Mouse (Mus musculus): ENCODE data around the gene Spert. TPM values are rescaled to one million over a fixed set of nuclear protein-coding genes. Genes with fewer than 3 reads are reported as not detected.
A peak's percentile ranks its signal among the peaks of the same experiment; 100 is the strongest.

The Spert gene
- polyA plus RNA-seq, 2 experiments, result not detected

DNA sequence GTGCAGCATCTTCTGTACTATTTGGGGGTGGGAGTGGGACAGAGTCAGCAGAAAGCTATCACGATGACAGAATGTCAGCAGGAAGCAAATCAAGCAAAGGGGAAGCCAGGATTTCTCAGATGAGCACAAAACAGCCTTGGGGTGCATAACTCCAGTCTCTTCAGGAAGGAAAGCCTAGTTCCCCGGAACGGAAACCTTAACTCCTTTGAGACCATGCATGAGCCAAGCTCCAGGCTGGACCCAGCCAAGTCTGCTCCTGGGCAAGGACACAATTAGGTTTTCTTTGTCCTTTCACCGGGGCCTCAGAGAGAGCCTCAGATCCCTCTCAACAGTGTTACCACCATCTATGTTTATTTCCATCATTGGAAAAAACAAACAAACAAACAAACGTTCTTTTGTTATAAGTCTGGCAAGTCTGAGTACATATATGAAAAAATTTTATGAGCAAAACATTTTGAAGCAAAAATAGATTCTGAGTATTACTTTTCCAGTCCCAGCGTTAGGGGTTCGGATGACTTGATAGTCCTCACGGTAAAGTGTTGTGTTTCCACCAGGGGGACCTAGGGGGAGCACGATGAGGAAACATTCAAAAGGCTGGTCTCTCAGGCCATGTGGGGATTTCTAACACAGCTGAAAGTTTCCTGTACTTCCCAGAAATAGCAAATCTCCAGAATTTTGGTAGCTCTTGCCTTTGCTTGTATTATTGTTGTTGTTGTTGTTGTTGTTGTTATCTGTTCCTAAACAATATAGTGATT lies 31.2 kb downstream of the Spert start:
- DNase-seq (ENCODE audit: low read depth in 3 of 3, low spot score in 3 of 3) (no peak), ATAC-seq (ENCODE audit: insufficient read depth) (no peak)
- H3K9ac ChIP-seq (replicated peaks), result no peak overlapping the region
- peaks cover 0 to 2% of the 10 kb centered on the region in 2 experiments; a peak in 1 of 4 replicates for H3K4me1 ChIP-seq (replicated peaks; ENCODE audit: control insufficient read depth in 2 of 2, insufficient read depth in 2 of 2, low read length in 1 of 2)
- H3K27ac ChIP-seq, result no peak overlapping the region
- TF ChIP-seq CTCF (IDR thresholded peaks at IDR 0.05; ENCODE audit: low read depth), result peak; percentile 26
- TF ChIP-seq EP300 (IDR thresholded peaks at IDR 0.05; ENCODE audit: low read depth), result no peak
- H3K9me3 ChIP-seq (ENCODE audit: control insufficient read depth, low read length), result no peaks in the 10 kb centered on the region
- no peaks in the 10 kb centered on the region for H3K36me3 ChIP-seq (replicated peaks; ENCODE audit: control insufficient read depth, insufficient read depth, low read depth)
- H3K4me3 ChIP-seq (ENCODE audit: insufficient read depth in 1 of 2, low read depth in 2 of 2, low read length in 2 of 2), result no peak overlapping the region
- H3K4me2 ChIP-seq (ENCODE audit: low read depth), result no peak overlapping the region
- WGBS (ENCODE audit: insufficient replicate concordance), result 36% methylated on average over 9 of the region's 9 CpGs
- no peaks in the 10 kb centered on the region for H3K27me3 ChIP-seq (ENCODE audit: control insufficient read depth, insufficient read depth, low read length)

DNA sequence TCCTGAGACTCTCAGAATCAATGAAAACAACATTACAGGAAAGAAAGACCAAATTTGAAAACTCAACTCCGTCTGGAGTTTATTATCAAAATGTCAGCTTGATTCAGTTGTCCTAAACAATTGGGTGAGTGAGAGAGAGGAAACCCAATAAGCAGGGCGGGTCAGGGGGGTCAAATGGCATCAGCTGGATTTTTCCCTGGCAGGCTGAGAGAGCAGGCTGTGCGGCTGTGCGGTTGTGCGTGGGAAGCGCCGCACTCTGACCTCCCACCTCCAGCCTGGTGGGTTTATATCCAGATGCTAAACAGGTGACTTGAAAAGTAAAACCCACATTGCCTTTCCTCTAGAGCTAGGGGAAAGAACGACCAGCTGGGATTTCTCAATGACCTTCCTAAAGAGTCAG lies 51.2 kb downstream of the Spert start:
- H3K4me2 ChIP-seq (ENCODE audit: low read depth), result no peak overlapping the region
- no peak for DNase-seq (ENCODE audit: low read depth in 3 of 3, low spot score in 3 of 3)
- H3K4me1 ChIP-seq (replicated peaks; ENCODE audit: control insufficient read depth in 2 of 2, insufficient read depth in 2 of 2, low read length in 1 of 2), result peaks cover 0 to 17% of the 10 kb centered on the region in 2 experiments; a peak in 3 of 4 replicates
- H3K4me3 ChIP-seq (ENCODE audit: insufficient read depth in 1 of 2, low read depth in 2 of 2, low read length in 2 of 2), result no peak overlapping the region
- no peaks in the 10 kb centered on the region for H3K9me3 ChIP-seq (ENCODE audit: control insufficient read depth, low read length)
- no peak overlapping the region for H3K27ac ChIP-seq
- ATAC-seq (ENCODE audit: insufficient read depth), result no peak
- no peaks in the 10 kb centered on the region for H3K36me3 ChIP-seq (replicated peaks; ENCODE audit: control insufficient read depth, insufficient read depth, low read depth)
- TF ChIP-seq CTCF (IDR thresholded peaks at IDR 0.05; ENCODE audit: low read depth) (no peak), EP300 (IDR thresholded peaks at IDR 0.05; ENCODE audit: low read depth) (no peak)
- no peaks in the 10 kb centered on the region for H3K27me3 ChIP-seq (ENCODE audit: control insufficient read depth, insufficient read depth, low read length)
- WGBS (ENCODE audit: insufficient replicate concordance), result 60% methylated on average over 8 of the region's 8 CpGs
- no peak overlapping the region for H3K9ac ChIP-seq (replicated peaks)

DNA sequence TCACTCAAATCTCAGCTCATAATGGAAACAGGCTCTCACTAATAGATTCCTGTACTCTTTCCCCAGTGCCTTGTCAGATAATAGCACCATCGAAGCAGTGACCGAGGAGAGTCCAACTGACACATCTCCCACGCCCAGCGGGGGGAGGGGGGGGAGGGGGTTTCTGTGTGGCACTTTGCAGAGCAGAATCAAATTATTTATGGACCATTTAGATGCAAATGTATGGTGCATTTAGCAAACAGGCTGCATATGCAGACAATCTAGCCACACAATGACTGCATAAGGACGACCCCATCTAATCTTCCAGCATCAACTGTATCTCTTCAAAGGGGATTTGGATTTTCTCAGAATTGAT lies 51.9 kb downstream of the Spert start:
- H3K4me1 ChIP-seq (replicated peaks; ENCODE audit: control insufficient read depth in 2 of 2, insufficient read depth in 2 of 2, low read length in 1 of 2), result peaks cover 0 to 17% of the 10 kb centered on the region in 2 experiments; a peak in 3 of 4 replicates
- H3K4me3 ChIP-seq (ENCODE audit: insufficient read depth in 1 of 2, low read depth in 2 of 2, low read length in 2 of 2), result no peak overlapping the region
- no peaks in the 10 kb centered on the region for H3K27me3 ChIP-seq (ENCODE audit: control insufficient read depth, insufficient read depth, low read length)
- DNase-seq (ENCODE audit: low read depth in 3 of 3, low spot score in 3 of 3) (no peak), ATAC-seq (ENCODE audit: insufficient read depth) (no peak)
- H3K9ac ChIP-seq (replicated peaks), result no peak overlapping the region
- H3K4me2 ChIP-seq (ENCODE audit: low read depth), result no peak overlapping the region
- no peak for TF ChIP-seq EP300 (IDR thresholded peaks at IDR 0.05; ENCODE audit: low read depth)
- no peak for TF ChIP-seq CTCF (IDR thresholded peaks at IDR 0.05; ENCODE audit: low read depth)
- 33% methylated on average over 5 of the region's 5 CpGs for WGBS (ENCODE audit: insufficient replicate concordance)
- no peaks in the 10 kb centered on the region for H3K9me3 ChIP-seq (ENCODE audit: control insufficient read depth, low read length)
- no peak overlapping the region for H3K27ac ChIP-seq
- no peaks in the 10 kb centered on the region for H3K36me3 ChIP-seq (replicated peaks; ENCODE audit: control insufficient read depth, insufficient read depth, low read depth)

DNA sequence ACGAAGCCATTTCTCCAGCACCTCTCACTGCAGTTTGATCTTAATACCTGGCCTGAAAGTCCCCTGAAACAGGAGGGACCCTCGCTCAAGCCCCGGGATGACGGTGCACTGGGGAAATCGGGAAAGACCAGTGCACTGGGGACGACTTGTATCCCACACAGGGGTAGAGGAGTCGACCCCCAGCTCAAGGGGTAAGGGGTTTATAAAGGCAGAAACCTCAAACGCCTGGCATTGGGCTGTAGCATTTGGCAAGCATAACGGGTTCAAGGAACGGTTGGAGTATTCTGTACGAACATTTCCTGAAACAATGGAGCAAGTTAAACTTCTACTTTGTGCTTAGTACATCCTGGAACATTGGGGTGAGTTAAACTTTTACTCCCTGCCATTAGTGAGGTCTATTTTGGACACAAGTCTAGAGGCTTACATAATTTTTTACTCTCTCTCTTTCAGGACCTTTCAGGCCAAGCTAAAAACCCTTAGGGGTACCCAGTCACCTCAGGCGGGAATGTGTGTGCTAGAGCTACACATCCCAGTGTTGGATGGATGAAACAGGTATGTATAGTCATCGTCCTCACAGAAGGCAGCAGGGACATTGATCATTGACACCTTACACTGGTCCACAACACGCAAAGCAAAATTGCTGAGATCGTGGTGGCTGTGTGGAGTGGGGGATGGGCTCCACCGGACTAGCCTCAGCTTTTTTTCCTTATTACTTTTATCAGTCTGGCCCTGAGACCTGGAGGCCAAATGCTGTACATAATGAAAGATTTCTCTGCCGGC lies 52.5 kb downstream of the Spert start:
- no peaks in the 10 kb centered on the region for H3K9me3 ChIP-seq (ENCODE audit: control insufficient read depth, low read length)
- H3K4me3 ChIP-seq (ENCODE audit: insufficient read depth in 1 of 2, low read depth in 2 of 2, low read length in 2 of 2), result no peak overlapping the region
- H3K4me2 ChIP-seq (ENCODE audit: low read depth), result no peak overlapping the region
- no peaks in the 10 kb centered on the region for H3K27me3 ChIP-seq (ENCODE audit: control insufficient read depth, insufficient read depth, low read length)
- H3K4me1 ChIP-seq (replicated peaks; ENCODE audit: control insufficient read depth in 2 of 2, insufficient read depth in 2 of 2, low read length in 1 of 2), result peaks cover 0 to 17% of the 10 kb centered on the region in 2 experiments; a peak in 3 of 4 replicates
- no peaks in the 10 kb centered on the region for H3K36me3 ChIP-seq (replicated peaks; ENCODE audit: control insufficient read depth, insufficient read depth, low read depth)
- no peak for DNase-seq (ENCODE audit: low read depth in 3 of 3, low spot score in 3 of 3)
- no peak for ATAC-seq (ENCODE audit: insufficient read depth)
- TF ChIP-seq EP300 (IDR thresholded peaks at IDR 0.05; ENCODE audit: low read depth), result no peak
- no peak for TF ChIP-seq CTCF (IDR thresholded peaks at IDR 0.05; ENCODE audit: low read depth)
- 64% methylated on average over 17 of the region's 17 CpGs for WGBS (ENCODE audit: insufficient replicate concordance)
- H3K9ac ChIP-seq (replicated peaks), result no peak overlapping the region
- no peak overlapping the region for H3K27ac ChIP-seq

DNA sequence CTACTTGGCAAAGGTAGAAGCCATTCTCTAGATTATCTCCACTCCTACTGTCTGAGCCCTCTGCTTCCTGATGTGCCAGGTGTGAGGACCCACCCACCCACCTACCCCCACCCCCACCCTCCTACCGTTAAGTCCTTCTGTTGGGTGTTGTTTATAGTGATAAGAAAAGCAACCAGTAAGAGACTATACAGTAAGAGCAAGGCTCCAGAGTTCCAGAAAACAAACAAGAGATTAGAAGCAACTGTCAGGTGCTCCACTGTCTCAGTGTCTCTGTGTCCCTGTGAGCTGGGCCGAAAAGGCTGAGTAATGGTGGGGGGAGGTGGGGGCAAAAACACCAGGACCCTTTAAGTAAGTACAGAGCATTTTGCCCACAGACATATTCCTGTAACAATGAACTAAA lies 53.7 kb downstream of the Spert start:
- peak; percentile 78 for ATAC-seq (ENCODE audit: insufficient read depth)
- Histone ChIP-seq H3K4me1 (replicated peaks; ENCODE audit: control insufficient read depth in 2 of 2, insufficient read depth in 2 of 2, low read length in 1 of 2) (peaks cover 0 to 17% of the 10 kb centered on the region in 2 experiments; a peak in 3 of 4 replicates), H3K9ac (replicated peaks) (no peak overlapping the region), H3K9me3 (ENCODE audit: control insufficient read depth, low read length) (no peaks in the 10 kb centered on the region), H3K4me3 (ENCODE audit: insufficient read depth in 1 of 2, low read depth in 2 of 2, low read length in 2 of 2) (no peak overlapping the region), H3K27ac (no peak overlapping the region), H3K27me3 (ENCODE audit: control insufficient read depth, insufficient read depth, low read length) (no peaks in the 10 kb centered on the region), H3K36me3 (replicated peaks; ENCODE audit: control insufficient read depth, insufficient read depth, low read depth) (no peaks in the 10 kb centered on the region), H3K4me2 (ENCODE audit: low read depth) (no peak overlapping the region)
- WGBS (ENCODE audit: insufficient replicate concordance), result 7% methylated on average over 2 of the region's 2 CpGs
- no peak for TF ChIP-seq CTCF (IDR thresholded peaks at IDR 0.05; ENCODE audit: low read depth)
- peak; percentile 58 for TF ChIP-seq EP300 (IDR thresholded peaks at IDR 0.05; ENCODE audit: low read depth)
- DNase-seq (ENCODE audit: low read depth in 3 of 3, low spot score in 3 of 3), result no peak

Other genes starting within 250 kb of the Spert start
- 0.15 and 0.17 TPM in 2 replicates for gene Siah3, start 137.1 kb downstream of the Spert start, polyA plus RNA-seq (2012; rRNA removed)
- gene Siah3, start 137.1 kb downstream of the Spert start, polyA plus RNA-seq (2014; fragmentation: Nextera tagmentation; extraction: Ambion mirVana), result 0.09 and 0.18 TPM in 2 replicates
- not detected in 2 replicates for gene Erich6b, start 49.1 kb upstream of the Spert start, polyA plus RNA-seq (2012; rRNA removed)
- not detected in 2 replicates for gene Erich6b, start 49.1 kb upstream of the Spert start, polyA plus RNA-seq (2014; fragmentation: Nextera tagmentation; extraction: Ambion mirVana)
- 5.2 and 6.9 TPM in 2 replicates for gene Cog3, start 161.4 kb upstream of the Spert start, polyA plus RNA-seq (2012; rRNA removed)
- gene Cog3, start 161.4 kb upstream of the Spert start, polyA plus RNA-seq (2014; fragmentation: Nextera tagmentation; extraction: Ambion mirVana), result 7.3 and 7.8 TPM in 2 replicates
- 2.6 and 3.8 TPM in 2 replicates for gene Slc25a30, start 193.9 kb upstream of the Spert start, polyA plus RNA-seq (2012; rRNA removed)
- gene Slc25a30, start 193.9 kb upstream of the Spert start, polyA plus RNA-seq (2014; fragmentation: Nextera tagmentation; extraction: Ambion mirVana), result 2.0 and 2.8 TPM in 2 replicates

Measured in liver, embryonic 14.5 days (tissue).